Mouse (Mus musculus) ES-CJ7 (cell line): ENCODE measurements around the gene Dennd2d.

Experiments
- DNase-seq: peaks from one replicate; pipeline ENCODE4 v3.0.0; 2011; ENCODE audit warnings: low read depth, low spot score

The Dennd2d gene

GRCm38 (mm10) chr3:106496045-106496721, 14.0 kb downstream of the Dennd2d start:
- DNase-seq: no peak

GRCm38 (mm10) chr3:106496996-106497395, 14.8 kb downstream of the Dennd2d start:
- no peak for DNase-seq

- no peak for DNase-seq
Observed at GRCm38 (mm10) chr3:106500510-106500909, 18.3 kb downstream of the Dennd2d start.

GRCm38 (mm10) chr3:106502892-106503291, 20.7 kb downstream of the Dennd2d start:
- no peak for DNase-seq

GRCm38 (mm10) chr3:106510669-106511068, 28.5 kb downstream of the Dennd2d start:
- DNase-seq: no peak

GRCm38 (mm10) chr3:106515016-106515415, 32.8 kb downstream of the Dennd2d start:
- DNase-seq: no peak

- DNase-seq: no peak
Observed at GRCm38 (mm10) chr3:106522730-106523129, 40.5 kb downstream of the Dennd2d start.

- no peak for DNase-seq
Observed at GRCm38 (mm10) chr3:106526411-106526810, 44.2 kb downstream of the Dennd2d start.

GRCm38 (mm10) chr3:106528032-106528431, 45.8 kb downstream of the Dennd2d start:
- no peak for DNase-seq

GRCm38 (mm10) chr3:106533277-106533676, 51.1 kb downstream of the Dennd2d start:
- DNase-seq: no peak

- DNase-seq: no peak
Observed at GRCm38 (mm10) chr3:106544721-106545316, 62.6 kb downstream of the Dennd2d start.

- DNase-seq: peak; percentile 98
Observed at GRCm38 (mm10) chr3:106547171-106547923, 65.1 kb downstream of the Dennd2d start, which contains the start of the genes Dram2 and Cept1. Dram2 (plus strand) TSS chr3:106547798. Cept1 (minus strand) TSS chr3:106547802.

GRCm38 (mm10) chr3:106547924-106548539, 65.8 kb downstream of the Dennd2d start:
- DNase-seq: peak; percentile 84

GRCm38 (mm10) chr3:106548971-106549370, 66.8 kb downstream of the Dennd2d start:
- DNase-seq: no peak
